Mouse (Mus musculus) neural tube, embryonic 11.5 days (tissue): ENCODE data around the gene C87436. TPM values are rescaled to one million over a fixed set of nuclear protein-coding genes. Genes with fewer than 3 reads are reported as not detected.

Source experiments
- ATAC-seq: fragments of 200-750 bp; cut with Nextera tagmentation; 2 replicates; pipeline ENCODE4 v1.8.0; 2017; ENCODE audit warnings: moderate number of reproducible peaks, mild to moderate bottlenecking, moderate TSS enrichment, moderate library complexity; ENCODE audit not compliant: insufficient read depth, low FRiP score, low TSS enrichment
- DNase-seq: peaks from one replicate; pipeline ENCODE4 v3.0.0-alpha.2; 2015; ENCODE audit warnings: low spot score
- H3K27ac ChIP-seq: fragments of 300-500 bp; sonication (generic); 2 replicates; pipeline ENCODE4 v1.5.1; 2014; ENCODE audit warnings: low read depth, mild to moderate bottlenecking, low read length
- H3K27me3 ChIP-seq: fragments of 300-500 bp; sonication (generic); 2 replicates; pipeline ENCODE4 v1.6.1; 2014; ENCODE audit warnings: mild to moderate bottlenecking, low read length, mixed read lengths; ENCODE audit not compliant: control insufficient read depth, insufficient read depth
- H3K36me3 ChIP-seq: fragments of 300-500 bp; sonication (generic); 2 replicates; pipeline ENCODE4 v1.6.1; 2014; ENCODE audit warnings: mild to moderate bottlenecking, low read length, moderate library complexity, mixed read lengths; ENCODE audit not compliant: control insufficient read depth, insufficient read depth
- H3K4me1 ChIP-seq: fragments of 300-500 bp; sonication (generic); 2 replicates; pipeline ENCODE4 v1.6.1; 2014; ENCODE audit warnings: low read length, mixed read lengths; ENCODE audit not compliant: control insufficient read depth, insufficient read depth
- H3K4me2 ChIP-seq: fragments of 300-500 bp; sonication (generic); 2 replicates; pipeline ENCODE4 v1.6.1; 2014; ENCODE audit warnings: low read depth, mild to moderate bottlenecking, moderate library complexity
- H3K4me3 ChIP-seq: fragments of 300-500 bp; sonication (generic); 2 replicates; pipeline ENCODE4 v1.5.1; 2014; ENCODE audit warnings: low read depth, low read length
- H3K9ac ChIP-seq: fragments of 300-500 bp; sonication (generic); 2 replicates; pipeline ENCODE4 v1.6.1; 2014; ENCODE audit warnings: mild to moderate bottlenecking, low read length
- H3K9me3 ChIP-seq: fragments of 300-500 bp; sonication (generic); 2 replicates; pipeline ENCODE4 v1.6.1; 2016; ENCODE audit warnings: low read length; ENCODE audit not compliant: control insufficient read depth
- WGBS: fragments of 180-500 bp; shearing (Covaris S2); extraction: QIAGEN DNeasy Blood & Tissue Kit; methylation state at CpG from one replicate; pipeline ENCODE4 v1.1.7; 2014; 5-methylcytosine and 5-hydroxymethylcytosine counted together
- polyA plus RNA-seq: library from polyadenylated mRNA; unstranded; fragments of >200 nt; fragmentation: Nextera tagmentation; extraction: Ambion mirVana; gene quantifications from 2 replicates; pipeline ENCODE4 v1.2.1, GENCODE M21; 2014

Gene C87436
- polyA plus RNA-seq, 1 experiment from 2014 or later: 21.0 TPM

GRCm38 (mm10) chr6:86406306-86406705 lies 31.9 kb upstream of the C87436 start:
- Histone ChIP-seq H3K4me3 (peak overlapping the region; percentile 88; the same call in 1 of the 2 replicates), H3K4me2 (peak overlapping the region; percentile 43), H3K27ac (no peak overlapping the region), H3K4me1 (peaks cover 4% of the 10 kb centered on the region; the same call in 1 of the 2 replicates), H3K27me3 (no peaks in the 10 kb centered on the region), H3K9ac (no peak overlapping the region), H3K9me3 (no peaks in the 10 kb centered on the region), H3K36me3 (no peaks in the 10 kb centered on the region)
- ATAC-seq (no peak), DNase-seq (no peak)

- Histone ChIP-seq H3K36me3 (peaks cover 10% of the 10 kb centered on the region), H3K9me3 (no peaks in the 10 kb centered on the region)
- WGBS: 96% methylated on average over 6 of the region's 6 CpGs
These were observed 19.5 kb upstream of the C87436 start for GRCm38 (mm10) chr6:86418711-86419110.

DNA sequence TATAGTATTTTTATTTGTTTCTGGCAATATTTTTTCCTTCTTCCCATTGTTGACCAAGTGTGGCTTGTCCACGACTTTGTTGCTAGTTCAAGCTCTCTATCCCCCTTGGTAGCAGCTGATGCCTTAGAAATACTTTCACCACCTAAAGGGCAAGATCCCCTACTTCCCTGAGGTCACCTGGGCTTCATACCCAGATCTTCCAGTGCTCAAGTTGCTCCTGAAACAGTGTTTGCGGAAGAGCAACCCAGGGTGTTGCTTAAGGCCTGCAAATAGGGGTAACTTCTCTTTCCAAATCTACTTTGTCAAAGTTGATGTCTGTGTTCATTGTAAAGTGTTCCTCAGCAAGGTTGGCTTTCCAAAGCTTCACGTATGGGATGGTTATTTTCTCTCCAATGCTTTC lies 18.9 kb upstream of the C87436 start:
- DNase-seq (no peak), ATAC-seq (no peak)
- H3K27ac ChIP-seq: no peak overlapping the region
- peaks cover 10% of the 10 kb centered on the region for H3K36me3 ChIP-seq
- no peaks in the 10 kb centered on the region for H3K9me3 ChIP-seq
- no peak overlapping the region for H3K4me2 ChIP-seq
- no peaks in the 10 kb centered on the region for H3K27me3 ChIP-seq
- H3K9ac ChIP-seq: no peak overlapping the region
- no peaks in the 10 kb centered on the region for H3K4me1 ChIP-seq
- WGBS: 90% methylated on average over 3 of the region's 3 CpGs
- H3K4me3 ChIP-seq: no peak overlapping the region

More at GRCm38 (mm10) chr6:86418711-86419110, 19.5 kb upstream of the C87436 start:
- H3K9ac ChIP-seq: no peak overlapping the region
- ATAC-seq (no peak), DNase-seq (no peak)
- H3K27ac ChIP-seq: no peak overlapping the region
- no peaks in the 10 kb centered on the region for H3K4me1 ChIP-seq
- no peaks in the 10 kb centered on the region for H3K27me3 ChIP-seq
- no peak overlapping the region for H3K4me3 ChIP-seq
- no peak overlapping the region for H3K4me2 ChIP-seq

GRCm38 (mm10) chr6:86420491-86420890 lies 17.7 kb upstream of the C87436 start:
- DNase-seq (peak; percentile 45), ATAC-seq (no peak)
- Histone ChIP-seq H3K36me3 (peaks cover 13% of the 10 kb centered on the region), H3K4me2 (no peak overlapping the region), H3K9ac (no peak overlapping the region), H3K4me3 (no peak overlapping the region), H3K27ac (no peak overlapping the region), H3K27me3 (no peaks in the 10 kb centered on the region), H3K9me3 (no peaks in the 10 kb centered on the region), H3K4me1 (no peaks in the 10 kb centered on the region)
- 79% methylated on average over 6 of the region's 6 CpGs for WGBS

GRCm38 (mm10) chr6:86426358-86426757 lies 11.8 kb upstream of the C87436 start, which contains the start of gene Gm44790:
Gene Gm44790, plus strand, starts transcription at chr6:86426658.
- no peak within 1 kb of the TSS for H3K9ac ChIP-seq
- no peak within 1 kb of the TSS for H3K4me2 ChIP-seq
- H3K4me3 ChIP-seq: no peak within 1 kb of the TSS
- no peak for DNase-seq
- 95% methylated on average over 1 of the region's 1 CpGs for WGBS
- H3K9me3 ChIP-seq: no peaks in the 10 kb centered on the region
- no peak for ATAC-seq
- H3K4me1 ChIP-seq: no peaks in the 10 kb centered on the region
- no peaks in the 10 kb centered on the region for H3K27me3 ChIP-seq
- H3K36me3 ChIP-seq: peaks cover 19% of the 10 kb centered on the region
- H3K27ac ChIP-seq: no peak within 1 kb of the TSS

GRCm38 (mm10) chr6:86431531-86431930 lies 6.6 kb upstream of the C87436 start:
- ATAC-seq (no peak), DNase-seq (no peak)
- Histone ChIP-seq H3K4me1 (no peaks in the 10 kb centered on the region), H3K9me3 (no peaks in the 10 kb centered on the region), H3K4me2 (no peak overlapping the region), H3K9ac (no peak overlapping the region), H3K27me3 (no peaks in the 10 kb centered on the region), H3K27ac (no peak overlapping the region), H3K36me3 (peaks cover 21% of the 10 kb centered on the region), H3K4me3 (no peak overlapping the region)
- WGBS: 94% methylated on average over 3 of the region's 3 CpGs

- H3K4me1 ChIP-seq: no peaks in the 10 kb centered on the region
- no peak for DNase-seq
- no peak overlapping the region for H3K9ac ChIP-seq
- peaks cover 13% of the 10 kb centered on the region for H3K36me3 ChIP-seq
- no peak overlapping the region for H3K4me2 ChIP-seq
- H3K4me3 ChIP-seq: no peak overlapping the region
- ATAC-seq: no peak
- H3K9me3 ChIP-seq: no peaks in the 10 kb centered on the region
- 97% methylated on average over 1 of the region's 1 CpGs for WGBS
- no peak overlapping the region for H3K27ac ChIP-seq
- no peaks in the 10 kb centered on the region for H3K27me3 ChIP-seq
These were observed 4.5 kb upstream of the C87436 start for GRCm38 (mm10) chr6:86433696-86434095.

DNA sequence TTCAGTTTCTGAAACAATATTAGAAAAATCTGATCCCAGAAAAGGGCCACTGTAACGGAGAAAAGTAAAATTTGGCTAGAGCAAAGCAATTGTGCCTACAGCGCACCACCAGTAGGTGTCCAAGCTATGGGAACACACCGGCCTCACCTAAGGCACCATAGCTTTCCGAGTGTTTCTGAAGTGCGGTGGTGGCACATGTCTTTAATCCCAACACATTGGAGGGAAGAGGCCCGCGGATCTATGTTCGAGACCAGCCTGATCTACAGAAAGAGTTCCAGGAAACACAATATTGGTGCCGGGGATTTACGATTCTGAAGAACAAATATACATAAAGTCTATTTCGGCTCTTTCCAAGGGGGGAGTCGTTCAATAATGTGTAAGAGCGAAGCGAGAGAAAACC lies 463 bp upstream of the C87436 start:
- H3K27ac ChIP-seq: no peak overlapping the region; the same call in 1 of the 2 replicates
- peak; percentile 61 for DNase-seq
- no peaks in the 10 kb centered on the region for H3K9me3 ChIP-seq
- no peaks in the 10 kb centered on the region for H3K27me3 ChIP-seq
- peaks cover 4% of the 10 kb centered on the region; the same call in 1 of the 2 replicates for H3K4me1 ChIP-seq
- peak overlapping the region; percentile 73 for H3K9ac ChIP-seq
- peaks cover 6% of the 10 kb centered on the region; the same call in 1 of the 2 replicates for H3K36me3 ChIP-seq
- 2% methylated on average over 14 of the region's 14 CpGs for WGBS
- peak overlapping the region; percentile 50 for H3K4me2 ChIP-seq
- peak; percentile 39; the same call in 1 of the 2 replicates for ATAC-seq
- H3K4me3 ChIP-seq: peak overlapping the region; percentile 63

- Histone ChIP-seq H3K9me3 (no peaks in the 10 kb centered on the region), H3K4me3 (peak overlapping the region; percentile 63), H3K4me1 (peaks cover 4% of the 10 kb centered on the region; the same call in 1 of the 2 replicates), H3K36me3 (peaks cover 4% of the 10 kb centered on the region), H3K27ac (peak overlapping the region; percentile 37; the same call in 1 of the 2 replicates), H3K4me2 (peak overlapping the region; percentile 54), H3K27me3 (no peaks in the 10 kb centered on the region), H3K9ac (peak overlapping the region; percentile 73)
- DNase-seq (no peak), ATAC-seq (no peak)
- 5% methylated on average over 13 of the region's 13 CpGs for WGBS
These were observed 934 bp downstream of the C87436 start for GRCm38 (mm10) chr6:86439119-86439496.
